Mouse (Mus musculus) thymus, adult 2 months (tissue): ENCODE results near the gene Ntrk2.

Experiments used
- CTCF ChIP-seq: fragments of 200-500 bp; IDR thresholded peaks from 2 replicates; pipeline ENCODE4 v1.5.1; 2012; ENCODE audit warnings: mild to moderate bottlenecking, control low read depth, low read length, moderate library complexity, borderline replicate concordance; ENCODE audit not compliant: control insufficient read depth, poor library complexity, insufficient read depth; ENCODE audit errors: extremely low read depth
- POLR2A ChIP-seq: fragments of 200-500 bp; IDR thresholded peaks from 2 replicates; pipeline ENCODE4 v1.6.1; 2012; ENCODE audit warnings: mild to moderate bottlenecking, low read length, control low read depth, moderate library complexity; ENCODE audit not compliant: control insufficient read depth, poor library complexity, insufficient read depth; ENCODE audit errors: extremely low read depth

GRCm38 (mm10) chr13:59011530-59011903 lies 205.1 kb downstream of the Ntrk2 start:
- TF ChIP-seq POLR2A: no peak
- TF ChIP-seq CTCF: no peak
